Mouse (Mus musculus): ENCODE results near the gene Klk1b9. TPM values are rescaled to one million over a fixed set of nuclear protein-coding genes. Genes with fewer than 3 reads are reported as not detected.
"Not testable (repeated sequence)": the region's sequence is repeated elsewhere in the genome, so short reads cannot be mapped to it uniquely, and the experiment has no call there.

Gene Klk1b9
- polyA plus RNA-seq, 1 experiment from 2014 or later: not detected

DNA sequence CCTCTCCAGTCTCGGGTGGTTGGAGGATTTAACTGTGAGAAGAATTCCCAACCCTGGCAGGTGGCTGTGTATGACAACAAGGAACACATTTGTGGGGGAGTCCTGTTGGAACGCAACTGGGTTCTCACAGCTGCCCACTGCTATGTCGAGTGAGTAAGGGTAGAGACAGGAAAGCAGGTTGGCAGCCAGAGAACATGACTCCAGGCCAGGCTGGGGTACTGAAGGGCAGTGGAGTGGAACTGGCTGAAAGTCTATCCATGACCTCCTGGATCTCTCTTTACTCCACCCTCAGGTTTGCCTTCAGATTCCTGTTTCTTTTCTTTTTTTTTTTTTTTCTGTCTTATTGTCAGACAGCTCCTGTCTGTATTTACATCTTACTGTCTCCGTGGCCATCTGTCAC lies 23.2 kb upstream of the Klk1b9 start:
- H3K4me1 ChIP-seq (ENCODE audit: control insufficient read depth, insufficient read depth, low read length): no peaks in the 10 kb centered on the region
- no peak for ATAC-seq (ENCODE audit: insufficient read depth, low FRiP score)
- H3K4me3 ChIP-seq (replicated peaks; ENCODE audit: low read length): no peak overlapping the region
- H3K9ac ChIP-seq (ENCODE audit: low read length): no peak overlapping the region; the same call in 1 of the 2 replicates
- no peaks in the 10 kb centered on the region for H3K27me3 ChIP-seq (ENCODE audit: control insufficient read depth, insufficient read depth, low read length)
- 61% methylated on average over 4 of the region's 4 CpGs for WGBS
- no peak overlapping the region for H3K4me2 ChIP-seq (ENCODE audit: low read depth, low read length)
- no peaks in the 10 kb centered on the region for H3K36me3 ChIP-seq (ENCODE audit: control insufficient read depth, insufficient read depth, low read length)
- H3K9me3 ChIP-seq (replicated peaks; ENCODE audit: control insufficient read depth, low read length): no peaks in the 10 kb centered on the region
- H3K27ac ChIP-seq (ENCODE audit: low read length): no peak overlapping the region

DNA sequence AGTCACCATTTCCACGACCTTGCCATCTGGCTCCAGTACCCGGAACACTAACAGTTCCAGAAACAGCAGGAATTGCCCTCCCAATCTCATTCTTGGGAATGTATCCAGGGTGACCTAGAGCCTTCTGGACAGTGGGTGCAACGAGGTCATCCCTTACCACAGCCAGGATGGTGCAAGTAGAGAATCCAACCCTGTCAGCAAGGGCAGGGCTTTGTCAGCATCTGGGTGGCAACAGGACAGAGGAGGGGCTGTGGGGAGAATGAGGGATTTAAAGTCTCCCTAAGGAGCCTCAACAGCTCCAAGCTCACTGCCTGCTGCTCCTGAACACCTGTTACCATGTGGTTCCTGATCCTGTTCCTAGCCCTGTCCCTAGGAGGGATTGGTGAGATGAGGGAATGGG lies 9.4 kb upstream of the Klk1b9 start, which contains the start of gene Klk1b1:
Klk1b1 (plus strand) TSS at position 301 of the 400 bp plus-strand sequence.
- no peaks in the 10 kb centered on the region for H3K36me3 ChIP-seq (ENCODE audit: control insufficient read depth, insufficient read depth, low read length)
- H3K9me3 ChIP-seq (replicated peaks; ENCODE audit: control insufficient read depth, low read length): no peaks in the 10 kb centered on the region
- no peaks in the 10 kb centered on the region for H3K4me1 ChIP-seq (ENCODE audit: control insufficient read depth, insufficient read depth, low read length)
- no peak within 1 kb of the TSS for H3K4me3 ChIP-seq (replicated peaks; ENCODE audit: low read length)
- no peak within 1 kb of the TSS for H3K4me2 ChIP-seq (ENCODE audit: low read depth, low read length)
- 63% methylated on average over 3 of the region's 3 CpGs for WGBS
- H3K27ac ChIP-seq (ENCODE audit: low read length): no peak within 1 kb of the TSS
- no peak for ATAC-seq (ENCODE audit: insufficient read depth, low FRiP score)
- H3K9ac ChIP-seq (ENCODE audit: low read length): no peak within 1 kb of the TSS
- H3K27me3 ChIP-seq (ENCODE audit: control insufficient read depth, insufficient read depth, low read length): no peaks in the 10 kb centered on the region

DNA sequence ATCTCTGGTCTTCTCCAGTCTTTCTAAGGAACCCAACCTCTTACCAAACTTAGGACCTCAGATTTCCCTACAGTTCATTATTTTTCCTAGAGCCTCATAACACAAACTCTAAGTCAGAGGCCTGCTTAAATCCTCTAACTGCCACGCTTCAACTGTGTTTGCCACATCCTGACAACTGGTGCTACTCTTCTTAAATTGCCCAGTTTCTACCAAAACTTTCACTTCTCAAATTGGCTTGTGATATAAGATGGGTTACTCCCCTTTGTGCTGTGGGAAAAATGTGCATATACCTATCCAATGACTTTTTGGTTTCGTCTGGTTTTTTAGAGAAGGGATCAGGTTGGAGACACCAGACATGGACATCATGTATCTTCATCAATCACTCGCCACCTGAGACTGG lies 8.8 kb upstream of the Klk1b9 start:
- no peak overlapping the region for H3K4me3 ChIP-seq (replicated peaks; ENCODE audit: low read length)
- ATAC-seq (ENCODE audit: insufficient read depth, low FRiP score): no peak
- WGBS: 73% methylated on average over 3 of the region's 3 CpGs
- H3K36me3 ChIP-seq (ENCODE audit: control insufficient read depth, insufficient read depth, low read length): no peaks in the 10 kb centered on the region
- H3K4me1 ChIP-seq (ENCODE audit: control insufficient read depth, insufficient read depth, low read length): no peaks in the 10 kb centered on the region
- no peaks in the 10 kb centered on the region for H3K27me3 ChIP-seq (ENCODE audit: control insufficient read depth, insufficient read depth, low read length)
- no peaks in the 10 kb centered on the region for H3K9me3 ChIP-seq (replicated peaks; ENCODE audit: control insufficient read depth, low read length)
- no peak overlapping the region for H3K9ac ChIP-seq (ENCODE audit: low read length)
- H3K27ac ChIP-seq (ENCODE audit: low read length): no peak overlapping the region
- H3K4me2 ChIP-seq (ENCODE audit: low read depth, low read length): no peak overlapping the region

DNA sequence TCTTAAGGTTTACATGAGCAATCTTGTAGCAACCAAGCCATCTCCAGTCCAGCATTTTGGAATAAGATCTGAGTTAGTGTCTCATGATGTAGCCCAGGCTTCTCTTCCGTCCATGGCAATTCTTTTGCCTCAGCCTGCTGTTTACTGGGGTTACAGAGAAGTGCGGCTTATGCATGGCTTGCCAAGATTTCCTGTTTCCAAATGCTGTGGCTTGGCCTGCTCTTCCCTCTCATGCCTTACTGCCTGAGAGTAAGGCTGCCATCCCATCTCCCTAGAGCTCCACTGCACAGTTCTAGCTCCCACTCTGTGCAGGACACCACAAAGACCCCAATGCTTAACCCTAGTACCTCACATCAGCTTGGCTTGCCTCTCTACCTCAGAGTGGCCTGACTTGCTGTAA lies 8.2 kb upstream of the Klk1b9 start:
- 69% methylated on average over 2 of the region's 2 CpGs for WGBS
- Histone ChIP-seq H3K27me3 (ENCODE audit: control insufficient read depth, insufficient read depth, low read length) (no peaks in the 10 kb centered on the region), H3K4me1 (ENCODE audit: control insufficient read depth, insufficient read depth, low read length) (no peaks in the 10 kb centered on the region), H3K36me3 (ENCODE audit: control insufficient read depth, insufficient read depth, low read length) (no peaks in the 10 kb centered on the region), H3K27ac (ENCODE audit: low read length) (no peak overlapping the region), H3K4me3 (replicated peaks; ENCODE audit: low read length) (no peak overlapping the region), H3K9ac (ENCODE audit: low read length) (no peak overlapping the region), H3K4me2 (ENCODE audit: low read depth, low read length) (no peak overlapping the region), H3K9me3 (replicated peaks; ENCODE audit: control insufficient read depth, low read length) (no peaks in the 10 kb centered on the region)
- no peak for ATAC-seq (ENCODE audit: insufficient read depth, low FRiP score)

DNA sequence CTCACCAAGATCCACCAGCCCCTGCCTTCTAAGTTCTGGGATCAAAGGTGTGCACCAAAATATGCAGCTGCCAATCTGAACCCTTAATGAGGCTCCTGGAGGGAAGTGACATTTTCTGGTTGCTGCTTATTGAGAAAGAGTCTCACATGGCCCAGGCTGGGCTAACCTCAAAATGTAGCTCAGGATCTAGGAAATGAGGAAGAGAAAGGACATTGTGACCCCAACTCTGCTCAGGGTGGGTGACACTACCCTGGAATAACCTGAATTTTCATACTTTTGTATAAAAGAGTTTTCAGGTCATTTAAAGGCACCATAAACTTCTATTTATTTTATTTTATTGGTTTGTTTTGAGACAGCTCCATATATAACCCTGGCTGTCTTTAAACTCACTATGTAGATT lies 9.8 kb downstream of the Klk1b9 start:
- no peak overlapping the region for H3K4me2 ChIP-seq (ENCODE audit: low read depth, low read length)
- H3K27ac ChIP-seq (ENCODE audit: low read length): no peak overlapping the region
- no peak overlapping the region for H3K4me3 ChIP-seq (replicated peaks; ENCODE audit: low read length)
- no peaks in the 10 kb centered on the region for H3K4me1 ChIP-seq (ENCODE audit: control insufficient read depth, insufficient read depth, low read length)
- H3K36me3 ChIP-seq (ENCODE audit: control insufficient read depth, insufficient read depth, low read length): no peaks in the 10 kb centered on the region
- no peaks in the 10 kb centered on the region for H3K9me3 ChIP-seq (replicated peaks; ENCODE audit: control insufficient read depth, low read length)
- H3K27me3 ChIP-seq (ENCODE audit: control insufficient read depth, insufficient read depth, low read length): no peaks in the 10 kb centered on the region
- no peak overlapping the region for H3K9ac ChIP-seq (ENCODE audit: low read length)
- ATAC-seq (ENCODE audit: insufficient read depth, low FRiP score): no peak

DNA sequence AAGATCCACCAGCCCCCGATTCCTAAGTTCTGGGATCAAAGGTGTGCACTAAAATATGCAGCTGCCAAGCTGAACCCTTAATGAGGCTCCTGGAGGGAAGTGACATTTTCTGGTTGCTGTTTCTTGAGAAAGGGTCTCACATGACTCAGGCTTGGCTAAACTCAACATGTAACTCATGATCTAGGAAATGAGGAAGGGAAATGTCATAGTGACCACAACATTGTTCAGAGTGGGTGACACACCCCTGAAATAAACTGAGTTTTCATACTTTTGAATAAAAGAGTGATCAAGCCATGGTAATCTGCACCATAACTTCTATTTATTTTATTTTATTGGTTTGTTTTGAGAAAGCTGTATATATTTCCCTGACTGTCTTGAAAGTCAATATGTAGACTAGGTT lies 19.0 kb downstream of the Klk1b9 start:
- not testable (repeated sequence) for H3K27me3 ChIP-seq (ENCODE audit: control insufficient read depth, insufficient read depth, low read length); H3K4me3 ChIP-seq (replicated peaks; ENCODE audit: low read length); H3K27ac ChIP-seq (ENCODE audit: low read length); H3K4me2 ChIP-seq (ENCODE audit: low read depth, low read length); H3K4me1 ChIP-seq (ENCODE audit: control insufficient read depth, insufficient read depth, low read length); H3K36me3 ChIP-seq (ENCODE audit: control insufficient read depth, insufficient read depth, low read length); H3K9me3 ChIP-seq (replicated peaks; ENCODE audit: control insufficient read depth, low read length); ATAC-seq (ENCODE audit: insufficient read depth, low FRiP score); H3K9ac ChIP-seq (ENCODE audit: low read length)
- 47% methylated on average over 1 of the region's 1 CpGs for whole genome bisulfite sequencing

DNA sequence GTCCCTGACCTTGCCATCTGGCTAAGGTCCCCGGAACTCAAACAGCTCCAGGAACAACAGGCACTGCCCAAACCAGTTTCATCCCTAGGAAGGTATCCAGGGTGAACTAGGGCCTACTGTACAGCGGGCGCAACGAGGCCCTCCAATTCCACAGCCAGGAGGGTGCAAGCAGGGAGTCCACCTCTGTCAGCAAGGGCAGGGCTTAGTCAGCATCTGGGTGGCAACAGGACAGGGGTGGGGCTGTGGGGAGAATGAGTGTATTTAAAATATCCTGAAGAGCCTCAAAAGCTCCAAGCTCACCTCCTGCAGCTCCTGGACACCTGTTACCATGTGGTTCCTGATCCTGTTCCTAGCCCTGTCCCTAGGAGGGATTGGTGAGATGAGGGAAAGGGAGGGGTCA lies 19.7 kb downstream of the Klk1b9 start, which contains the start of gene Klk1b11:
Klk1b11 (plus strand) TSS at position 301 of the 400 bp plus-strand sequence.
- not testable (repeated sequence) for H3K4me2 ChIP-seq (ENCODE audit: low read depth, low read length); H3K27ac ChIP-seq (ENCODE audit: low read length); H3K27me3 ChIP-seq (ENCODE audit: control insufficient read depth, insufficient read depth, low read length); H3K36me3 ChIP-seq (ENCODE audit: control insufficient read depth, insufficient read depth, low read length); H3K9me3 ChIP-seq (replicated peaks; ENCODE audit: control insufficient read depth, low read length); H3K9ac ChIP-seq (ENCODE audit: low read length); H3K4me3 ChIP-seq (replicated peaks; ENCODE audit: low read length); ATAC-seq (ENCODE audit: insufficient read depth, low FRiP score); H3K4me1 ChIP-seq (ENCODE audit: control insufficient read depth, insufficient read depth, low read length)
- WGBS: 80% methylated on average over 4 of the region's 4 CpGs

DNA sequence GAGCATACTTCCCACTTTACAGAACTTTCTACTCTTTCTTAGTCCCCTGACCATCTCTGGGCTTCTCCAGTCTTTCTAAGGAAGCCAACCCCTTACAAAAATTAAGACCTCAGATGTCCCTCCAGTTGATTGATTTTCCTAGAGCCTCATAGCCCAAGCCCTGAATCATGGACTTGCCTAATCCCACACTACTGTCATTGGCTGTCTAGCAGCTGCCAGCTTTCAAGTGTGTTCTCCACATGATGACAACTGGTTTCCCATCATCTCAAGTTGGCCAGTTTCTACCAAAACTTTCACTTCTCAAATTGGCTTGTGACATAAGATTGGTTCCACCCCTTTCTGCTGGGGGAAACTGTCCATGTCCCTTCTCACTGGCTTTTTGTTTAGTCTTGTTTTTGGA lies 29.0 kb downstream of the Klk1b9 start:
- Histone ChIP-seq H3K4me3 (replicated peaks; ENCODE audit: low read length) (no peak overlapping the region), H3K36me3 (ENCODE audit: control insufficient read depth, insufficient read depth, low read length) (no peaks in the 10 kb centered on the region), H3K4me1 (ENCODE audit: control insufficient read depth, insufficient read depth, low read length) (no peaks in the 10 kb centered on the region), H3K27ac (ENCODE audit: low read length) (no peak overlapping the region), H3K9me3 (replicated peaks; ENCODE audit: control insufficient read depth, low read length) (no peaks in the 10 kb centered on the region), H3K27me3 (ENCODE audit: control insufficient read depth, insufficient read depth, low read length) (no peaks in the 10 kb centered on the region), H3K4me2 (ENCODE audit: low read depth, low read length) (no peak overlapping the region), H3K9ac (ENCODE audit: low read length) (no peak overlapping the region)
- ATAC-seq (ENCODE audit: insufficient read depth, low FRiP score): no peak

DNA sequence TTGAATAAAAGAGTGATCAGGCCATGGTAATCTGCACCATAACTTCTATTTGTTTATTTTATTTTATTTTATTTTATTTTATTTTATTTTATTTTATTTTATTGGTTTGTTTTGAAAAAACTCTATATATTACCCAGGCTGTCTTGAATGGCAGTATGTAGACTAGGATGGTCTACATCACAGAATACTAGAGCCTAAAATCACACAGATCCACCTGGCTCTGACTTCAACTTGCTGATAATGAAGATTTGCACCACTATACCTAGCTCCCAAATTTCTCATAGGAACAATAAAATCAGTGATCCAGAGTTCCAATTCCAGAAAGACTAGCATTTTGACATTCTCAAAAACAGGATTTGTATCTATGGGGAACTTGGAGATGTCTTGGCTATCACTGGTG lies 36.0 kb downstream of the Klk1b9 start, which contains the start of gene Klk1b26:
Klk1b26 (plus strand) TSS at position 301 of the 400 bp plus-strand sequence.
- not testable (repeated sequence) for H3K9ac ChIP-seq (ENCODE audit: low read length); H3K36me3 ChIP-seq (ENCODE audit: control insufficient read depth, insufficient read depth, low read length); H3K4me1 ChIP-seq (ENCODE audit: control insufficient read depth, insufficient read depth, low read length); ATAC-seq (ENCODE audit: insufficient read depth, low FRiP score); H3K4me2 ChIP-seq (ENCODE audit: low read depth, low read length); H3K27ac ChIP-seq (ENCODE audit: low read length); H3K4me3 ChIP-seq (replicated peaks; ENCODE audit: low read length); H3K27me3 ChIP-seq (ENCODE audit: control insufficient read depth, insufficient read depth, low read length); H3K9me3 ChIP-seq (replicated peaks; ENCODE audit: control insufficient read depth, low read length)

DNA sequence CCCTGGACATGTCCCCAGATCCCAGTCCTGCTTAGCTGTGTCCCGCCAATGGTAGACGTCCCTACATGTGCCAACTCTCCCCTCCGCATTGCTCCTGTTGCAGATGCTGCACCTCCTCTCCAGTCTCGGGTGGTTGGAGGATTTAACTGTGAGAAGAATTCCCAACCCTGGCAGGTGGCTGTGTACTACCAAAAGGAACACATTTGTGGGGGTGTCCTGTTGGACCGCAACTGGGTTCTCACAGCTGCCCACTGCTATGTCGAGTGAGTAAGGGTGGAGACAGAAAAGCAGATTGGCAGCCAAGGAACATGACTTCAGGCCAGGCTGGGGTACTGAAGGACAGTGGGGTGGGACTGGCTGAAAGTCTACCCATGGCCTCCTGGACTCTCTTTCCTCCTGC lies 38.8 kb downstream of the Klk1b9 start:
- H3K4me2 ChIP-seq (ENCODE audit: low read depth, low read length); H3K9me3 ChIP-seq (replicated peaks; ENCODE audit: control insufficient read depth, low read length); H3K36me3 ChIP-seq (ENCODE audit: control insufficient read depth, insufficient read depth, low read length); H3K9ac ChIP-seq (ENCODE audit: low read length); H3K27me3 ChIP-seq (ENCODE audit: control insufficient read depth, insufficient read depth, low read length); ATAC-seq (ENCODE audit: insufficient read depth, low FRiP score); H3K27ac ChIP-seq (ENCODE audit: low read length); H3K4me3 ChIP-seq (replicated peaks; ENCODE audit: low read length); H3K4me1 ChIP-seq (ENCODE audit: control insufficient read depth, insufficient read depth, low read length): not testable (repeated sequence)
- 75% methylated on average over 6 of the region's 6 CpGs for WGBS

Measured in stomach, embryonic 16.5 days (tissue).